Mouse (Mus musculus) embryonic fibroblast, embryonic 13.5 days (primary cell): Measurements from ENCODE around the gene Hdac6.

ENCODE experiments used
- CTCF ChIP-seq: IDR thresholded peaks from 2 replicates; pipeline ENCODE4 v1.5.1; 2011; ENCODE audit warnings: mild to moderate bottlenecking, control low read depth, low read length, moderate library complexity, borderline replicate concordance; ENCODE audit not compliant: insufficient read depth
- POLR2A ChIP-seq: IDR thresholded peaks from 2 replicates; pipeline ENCODE4 v1.6.1; 2011; ENCODE audit warnings: low read depth, mild to moderate bottlenecking, control low read depth, low read length, moderate library complexity

- TF ChIP-seq CTCF (no peak), POLR2A (no peak)
Measured at GRCm38 (mm10) chrX:7950091-7950490, 2.4 kb upstream of the Hdac6 start.
